Mouse (Mus musculus) heart, adult 2 months (tissue): Measurements from ENCODE around the gene Trnau1ap.

ENCODE experiments used
- CTCF ChIP-seq: fragments of 200-600 bp; IDR thresholded peaks from 2 replicates; pipeline ENCODE4 v1.8.1; 2022; ENCODE audit warnings: antibody characterized with exemption, mild to moderate bottlenecking, moderate library complexity
- POLR2A ChIP-seq: fragments of 200-500 bp; IDR thresholded peaks from 2 replicates; pipeline ENCODE4 v1.6.1; 2011; ENCODE audit warnings: mild to moderate bottlenecking, low read depth, low read length, control low read depth; ENCODE audit not compliant: insufficient read depth

DNA sequence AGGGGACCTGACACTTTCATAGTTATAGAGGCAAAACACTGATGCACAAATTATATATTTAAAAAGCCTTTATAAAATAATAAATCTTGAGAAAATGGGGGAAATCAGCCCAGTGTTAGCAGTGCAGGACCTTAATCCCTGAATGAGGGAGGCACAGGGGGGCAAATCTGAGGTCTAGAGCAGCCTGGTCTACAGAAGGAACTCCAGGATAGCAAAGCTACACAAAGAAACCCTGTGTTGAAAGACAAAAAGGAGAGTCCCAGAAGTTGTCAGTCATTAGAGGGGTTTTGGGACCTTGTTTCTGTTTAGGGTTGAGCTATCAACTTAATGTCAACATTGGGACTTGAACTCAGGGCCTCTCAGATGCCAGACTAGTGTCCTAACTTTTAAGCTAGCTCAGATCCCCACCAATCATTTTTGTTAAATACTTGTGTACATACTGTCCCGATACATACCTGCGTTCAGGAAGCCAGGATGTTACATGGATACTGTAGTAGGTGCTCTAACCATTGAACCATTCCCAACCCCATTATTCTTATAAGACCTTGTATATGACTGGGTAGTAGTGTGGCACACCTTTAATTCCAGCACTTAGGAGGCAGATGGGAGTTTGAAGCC, 20.9 kb upstream of the Trnau1ap start:
- TF ChIP-seq POLR2A (no peak), CTCF (no peak)
